Mouse (Mus musculus) T-helper 1 cell (primary cell): ENCODE measurements around the gene Nsdhl.

Experiments used
- in situ Hi-C: fragments of 300-600 bp; cut with MboI, MseI; formaldehyde crosslinking; loops from one replicate; pipeline ENCODE4 v1.15.1; 2025; ENCODE audit warnings: high pct_unique_total_duplicates

Nsdhl gene

GRCm38 (mm10) chrX:72995542-72995941, 77.2 kb downstream of the Nsdhl start:
- in situ Hi-C loops: no loop called here

DNA sequence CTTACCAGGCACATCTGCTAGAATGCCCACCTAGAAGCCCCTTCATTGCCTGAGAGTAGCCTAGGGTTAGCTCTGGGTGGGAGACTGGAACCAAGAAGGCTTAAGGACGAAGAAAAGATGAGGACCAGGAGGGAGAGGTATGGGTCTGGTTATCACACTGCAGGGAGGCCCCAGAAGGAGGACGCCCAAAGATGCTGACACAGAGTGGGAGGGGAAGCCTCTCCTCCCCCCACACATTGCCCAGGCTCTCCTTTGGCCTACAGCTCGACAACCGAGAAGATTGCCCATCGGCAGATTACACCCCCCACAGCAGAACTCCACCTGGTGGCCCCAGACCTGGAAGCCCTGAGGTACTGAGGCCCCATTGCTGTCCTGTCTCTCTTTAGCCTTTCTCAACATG, 84.8 kb downstream of the Nsdhl start:
- in situ Hi-C loops: no loop called here

GRCm38 (mm10) chrX:73005678-73006077, 87.3 kb downstream of the Nsdhl start:
- in situ Hi-C loops: no loop called here

DNA sequence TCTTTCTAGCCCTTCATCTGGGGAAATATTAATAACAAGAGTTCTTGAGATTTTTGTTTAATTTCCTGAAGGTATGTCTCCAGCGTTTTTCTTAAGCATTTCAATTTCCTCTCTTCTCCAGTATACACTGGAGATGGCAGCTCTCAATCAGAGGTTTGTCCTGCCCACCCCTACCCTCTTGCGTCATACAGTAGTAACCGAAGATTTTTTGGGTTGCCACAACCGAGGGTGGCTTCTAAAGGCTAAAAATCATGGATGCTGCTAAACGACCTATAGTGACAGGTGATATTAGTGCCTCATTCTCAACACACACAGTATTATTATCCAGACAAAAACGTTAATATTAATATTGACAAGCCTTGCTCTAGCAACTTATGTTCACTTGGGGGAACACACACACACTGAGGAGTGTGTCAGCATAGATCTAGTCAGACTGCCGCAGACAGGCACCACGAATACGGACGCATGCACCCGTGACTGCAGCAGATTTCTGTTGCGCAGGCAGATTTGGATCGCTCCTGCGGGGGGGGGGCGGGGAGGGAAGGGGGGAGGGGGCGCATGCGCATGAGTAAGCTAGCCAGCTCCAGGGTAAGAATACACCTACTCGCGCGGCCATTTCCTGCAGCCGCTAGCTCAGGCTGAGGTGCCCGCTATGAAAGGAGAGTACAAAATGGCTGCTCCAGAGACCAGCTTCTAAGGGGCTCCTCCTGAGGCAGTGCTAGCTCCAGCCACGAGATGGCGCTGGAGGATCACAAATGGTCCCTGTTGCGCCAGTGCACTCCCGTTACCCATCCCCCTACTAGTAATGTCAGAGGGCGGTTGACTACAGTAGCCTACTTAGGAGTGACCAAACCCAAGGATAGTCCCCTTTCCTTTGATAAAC, 89.5 kb downstream of the Nsdhl start:
- in situ Hi-C loops: no loop called here
